Mouse (Mus musculus): ENCODE measurements around the gene Tagln3. TPM values are rescaled to one million over a fixed set of nuclear protein-coding genes. Genes with fewer than 3 reads are reported as not detected.

The Tagln3 gene
- total and polyA plus RNA-seq, 3 experiments, result not detected

DNA sequence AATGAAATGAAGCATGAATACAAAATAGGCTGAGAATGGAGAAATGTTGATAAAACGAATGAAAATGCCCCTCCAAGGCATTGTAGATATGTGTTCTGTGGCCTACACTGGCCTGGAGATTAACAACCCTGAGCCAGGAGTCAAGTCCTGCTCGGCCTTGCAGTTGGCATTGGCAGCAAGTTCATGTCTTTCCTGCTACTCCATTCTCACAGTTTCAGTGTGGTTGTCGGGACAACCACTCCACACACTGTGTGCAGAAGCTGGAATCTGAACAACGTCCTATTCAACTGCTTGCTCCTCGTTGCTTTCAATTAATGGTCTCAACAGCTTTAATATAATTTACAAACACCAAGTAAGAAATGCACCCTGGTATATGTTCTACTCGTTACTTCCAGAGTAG lies 26.4 kb downstream of the Tagln3 start:
- Histone ChIP-seq H3K9me3 (replicated peaks; ENCODE audit: insufficient read depth, low read length) (no peaks in the 10 kb centered on the region), H3K79me2 (ENCODE audit: control insufficient read depth, insufficient read depth, low read length, poor library complexity) (no peaks in the 10 kb centered on the region), H3K4me3 (ENCODE audit: control insufficient read depth in 1 of 2, insufficient read depth in 1 of 2, low read depth in 2 of 2, low read length in 2 of 2) (no peak overlapping the region), H3K36me3 (ENCODE audit: control insufficient read depth in 1 of 2, insufficient read depth in 2 of 2, low read length in 2 of 2) (no peaks in the 10 kb centered on the region), H3K9ac (ENCODE audit: control insufficient read depth, low read depth, low read length, poor library complexity, severe bottlenecking) (no peak overlapping the region), H3K27me3 (ENCODE audit: control insufficient read depth in 1 of 2, insufficient read depth in 2 of 2, low read length in 2 of 2) (peaks cover 0 to 2% of the 10 kb centered on the region in 2 experiments; a peak in 1 of 4 replicates), H3K4me1 (ENCODE audit: control insufficient read depth in 1 of 2, insufficient read depth in 2 of 2, low read length in 2 of 2) (no peaks in the 10 kb centered on the region), H3K27ac (ENCODE audit: control insufficient read depth, low read depth, low read length) (no peak overlapping the region)
- TF ChIP-seq BHLHE40 (IDR thresholded peaks at IDR 0.05; ENCODE audit: borderline replicate concordance, low read depth, low read length) (no peak), TAL1 (IDR thresholded peaks at IDR 0.05; ENCODE audit: low read length) (no peak), ZKSCAN1 (IDR thresholded peaks at IDR 0.05; ENCODE audit: low read depth, low read length) (no peak), ZC3H11A (IDR thresholded peaks at IDR 0.05; ENCODE audit: low read depth, low read length) (no peak), NRF1 (IDR thresholded peaks at IDR 0.05; ENCODE audit: insufficient read depth, low read depth, low read length, poor library complexity, severe bottlenecking) (no peak), ELF1 (IDR thresholded peaks at IDR 0.05; ENCODE audit: low read depth, low read length) (no peak), USF2 (IDR thresholded peaks at IDR 0.05; ENCODE audit: borderline replicate concordance in 1 of 2, insufficient read depth in 1 of 2, low read depth in 1 of 2, low read length in 2 of 2) (no peak), USF1 (IDR thresholded peaks at IDR 0.05; ENCODE audit: low read depth, low read length) (no peak), CHD2 (IDR thresholded peaks at IDR 0.05; ENCODE audit: low read length) (no peak), MAZ (IDR thresholded peaks at IDR 0.05; ENCODE audit: low read depth, low read length) (no peak), CHD1 (IDR thresholded peaks at IDR 0.05; ENCODE audit: low read depth, low read length) (no peak), MXI1 (IDR thresholded peaks at IDR 0.05; ENCODE audit: low read depth, low read length) (no peak), GATA1 (IDR thresholded peaks at IDR 0.05; ENCODE audit: low read depth, low read length) (no peak)
- no peak for DNase-seq (ENCODE audit: low read depth, low spot score)

GRCm38 (mm10) chr16:45695445-45696160 lies 28.8 kb downstream of the Tagln3 start:
- Histone ChIP-seq H3K27ac (ENCODE audit: control insufficient read depth, low read depth, low read length) (no peak overlapping the region), H3K9me3 (replicated peaks; ENCODE audit: insufficient read depth, low read length) (no peaks in the 10 kb centered on the region), H3K9ac (ENCODE audit: control insufficient read depth, low read depth, low read length, poor library complexity, severe bottlenecking) (no peak overlapping the region), H3K36me3 (ENCODE audit: control insufficient read depth in 1 of 2, insufficient read depth in 2 of 2, low read length in 2 of 2) (no peaks in the 10 kb centered on the region), H3K27me3 (ENCODE audit: control insufficient read depth in 1 of 2, insufficient read depth in 2 of 2, low read length in 2 of 2) (peaks cover 0 to 2% of the 10 kb centered on the region in 2 experiments; a peak in 1 of 4 replicates), H3K4me3 (ENCODE audit: control insufficient read depth in 1 of 2, insufficient read depth in 1 of 2, low read depth in 2 of 2, low read length in 2 of 2) (no peak overlapping the region), H3K79me2 (ENCODE audit: control insufficient read depth, insufficient read depth, low read length, poor library complexity) (no peaks in the 10 kb centered on the region), H3K4me1 (ENCODE audit: control insufficient read depth in 1 of 2, insufficient read depth in 2 of 2, low read length in 2 of 2) (no peaks in the 10 kb centered on the region)
- TF ChIP-seq NRF1 (IDR thresholded peaks at IDR 0.05; ENCODE audit: insufficient read depth, low read depth, low read length, poor library complexity, severe bottlenecking) (no peak), ZKSCAN1 (IDR thresholded peaks at IDR 0.05; ENCODE audit: low read depth, low read length) (no peak), ELF1 (IDR thresholded peaks at IDR 0.05; ENCODE audit: low read depth, low read length) (no peak), USF2 (IDR thresholded peaks at IDR 0.05; ENCODE audit: borderline replicate concordance in 1 of 2, insufficient read depth in 1 of 2, low read depth in 1 of 2, low read length in 2 of 2) (no peak), POLR2AphosphoS2 (IDR thresholded peaks at IDR 0.05; ENCODE audit: low read length) (no peak), MEF2A (IDR thresholded peaks at IDR 0.05; ENCODE audit: extremely low read depth, insufficient replicate concordance, low read depth, low read length, poor library complexity, severe bottlenecking) (no peak), MYC (IDR thresholded peaks at IDR 0.05; ENCODE audit: low read depth, low read length) (no peak), POLR2A (IDR thresholded peaks at IDR 0.05; ENCODE audit: control insufficient read depth in 1 of 2, insufficient read depth in 1 of 2, low read depth in 1 of 2, low read length in 2 of 2, poor library complexity in 1 of 2) (no peak), BHLHE40 (IDR thresholded peaks at IDR 0.05; ENCODE audit: borderline replicate concordance, low read depth, low read length) (no peak), EP300 (IDR thresholded peaks at IDR 0.05; ENCODE audit: low read depth in 1 of 2, low read length in 2 of 2) (no peak), ZC3H11A (IDR thresholded peaks at IDR 0.05; ENCODE audit: low read depth, low read length) (no peak), CTCF (IDR thresholded peaks at IDR 0.05 in 2 of 3, conservative IDR thresholded peaks at IDR 0.05 in 1 of 3; ENCODE audit: control insufficient read depth in 1 of 3, insufficient read depth in 1 of 3, low read depth in 2 of 3, low read length in 3 of 3, poor library complexity in 1 of 3, severe bottlenecking in 1 of 3) (no peak)
- no peak for DNase-seq (ENCODE audit: low read depth, low spot score)
